Mouse (Mus musculus) heart, adult 18-20 months (tissue): Measurements from ENCODE around the gene Timm22. TPM values are rescaled to one million over a fixed set of nuclear protein-coding genes. Genes with fewer than 3 reads are reported as not detected.

Experiments
- DNase-seq, 2 experiments: peaks; one replicate each; pipeline ENCODE4 v3.0.0; 2021 to 2022; ENCODE audit warnings: mixed read lengths in 1 of 2
- total RNA-seq, 2 experiments: library from RNA; stranded (reverse); gene quantifications; 2 replicates each; pipeline ENCODE4 v1.2.3; 2021

Gene Timm22
- total RNA-seq, 2 experiments from 2014 or later: 44.0 to 51.4 TPM

DNA sequence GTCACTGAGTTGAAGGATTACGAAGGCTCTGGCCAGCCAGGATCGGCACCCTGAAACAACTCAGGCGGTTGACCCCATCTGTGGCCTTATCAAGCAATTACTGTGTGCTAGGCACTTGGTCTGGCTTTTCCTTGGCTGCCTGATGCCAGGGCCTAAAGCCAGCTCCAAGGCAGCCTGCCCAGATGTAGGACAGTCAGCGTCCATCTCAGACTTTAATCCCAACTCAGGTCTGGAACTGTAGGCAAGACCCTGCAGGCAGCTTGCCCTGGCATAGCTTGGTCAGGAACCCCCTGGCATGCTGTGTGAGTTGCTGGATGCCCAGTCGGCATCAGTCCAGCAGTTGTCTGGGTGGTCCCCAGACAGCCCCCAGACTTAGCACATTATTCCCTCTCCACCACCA, 29.3 kb downstream of the Timm22 start:
- peak; percentile 50 to 58 for DNase-seq

DNA sequence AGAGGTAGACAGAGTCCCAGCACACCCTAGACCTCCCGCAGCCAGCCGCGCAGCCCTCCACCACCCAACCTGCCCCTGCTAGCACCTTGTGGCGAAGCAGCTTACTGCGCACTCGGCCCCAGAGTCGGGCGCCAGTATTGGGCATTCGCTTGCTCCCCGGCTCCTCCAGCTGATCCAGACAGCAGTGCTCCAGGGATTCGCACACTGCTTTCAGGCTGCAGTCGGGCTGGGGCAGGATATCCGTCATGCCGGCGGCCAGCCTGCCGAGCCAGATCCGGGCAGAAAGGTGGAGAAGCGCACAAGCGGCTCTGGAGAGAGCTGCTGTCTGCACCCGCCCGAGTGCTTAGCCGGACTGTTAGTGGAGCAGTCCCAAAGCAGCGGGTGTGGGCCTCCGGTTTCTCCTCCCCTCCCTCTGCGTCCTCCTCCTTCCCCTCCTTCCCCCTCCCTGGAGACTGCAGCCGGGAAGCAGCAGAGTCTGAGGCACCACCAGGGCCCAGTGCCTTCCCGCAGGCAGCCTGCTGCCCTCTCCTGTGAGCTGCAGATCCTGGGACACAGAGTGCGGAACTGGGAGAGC, 30.2 kb downstream of the Timm22 start:
- DNase-seq: peak; percentile 75 to 84

DNA sequence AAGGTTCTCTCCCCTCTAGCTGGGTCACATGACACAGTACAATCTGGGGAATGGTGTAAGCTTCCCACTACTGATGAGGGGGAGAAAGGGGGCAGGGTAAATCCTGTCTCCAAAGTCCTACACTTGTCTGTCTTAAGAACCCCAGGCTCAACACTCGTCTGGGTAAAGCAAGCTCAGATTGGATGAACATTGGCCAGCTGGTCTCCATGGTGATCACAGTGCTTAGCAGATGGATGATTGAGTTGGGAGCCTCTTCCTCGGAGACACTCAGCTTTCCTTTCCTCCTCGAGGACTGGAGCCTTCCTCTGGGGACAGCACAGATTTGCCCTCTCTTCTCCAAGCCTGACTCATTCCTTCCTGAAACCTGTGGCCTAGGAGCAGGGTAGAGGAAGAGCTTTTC, 32.9 kb downstream of the Timm22 start:
- no peak for DNase-seq

DNA sequence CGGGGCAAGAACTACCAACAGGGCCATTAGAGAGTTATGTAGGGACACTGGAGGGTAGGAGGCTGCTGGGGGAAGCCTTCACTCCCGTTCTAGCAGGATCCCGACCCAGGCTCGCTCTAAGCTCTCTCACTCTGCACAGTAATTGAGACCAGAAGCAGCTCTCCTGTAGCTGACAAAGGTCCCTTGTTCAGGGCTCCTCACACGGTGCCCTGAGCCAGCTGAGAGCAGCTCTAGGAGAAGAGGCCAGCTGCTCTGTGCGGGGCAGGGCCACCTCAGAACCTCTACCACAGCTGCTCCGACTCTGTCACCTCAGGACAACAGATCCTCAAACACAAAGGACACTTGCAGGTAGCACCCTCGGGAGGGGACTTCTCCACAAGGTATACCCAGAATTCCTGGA, 38.7 kb downstream of the Timm22 start:
- no peak for DNase-seq

DNA sequence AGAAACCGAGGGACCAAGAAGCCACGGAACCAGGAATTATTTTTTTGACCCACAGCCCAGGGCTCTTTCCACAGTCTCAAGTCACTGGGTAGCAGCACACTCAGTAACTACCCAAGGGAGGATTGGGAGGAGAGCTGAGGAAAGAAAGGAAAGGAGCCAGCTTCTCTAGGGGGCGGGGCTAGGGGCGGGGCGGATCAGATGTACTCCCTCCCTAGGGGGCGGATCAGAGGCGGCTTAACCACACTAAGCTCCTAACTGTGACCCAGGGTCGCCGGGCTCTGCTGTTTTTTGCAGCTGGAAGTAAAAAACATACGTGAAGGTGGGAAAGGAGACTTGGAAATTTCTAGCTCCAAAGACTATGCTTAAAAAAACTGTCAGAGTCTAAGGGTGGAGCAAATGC, 39.5 kb downstream of the Timm22 start:
- no peak for DNase-seq

DNA sequence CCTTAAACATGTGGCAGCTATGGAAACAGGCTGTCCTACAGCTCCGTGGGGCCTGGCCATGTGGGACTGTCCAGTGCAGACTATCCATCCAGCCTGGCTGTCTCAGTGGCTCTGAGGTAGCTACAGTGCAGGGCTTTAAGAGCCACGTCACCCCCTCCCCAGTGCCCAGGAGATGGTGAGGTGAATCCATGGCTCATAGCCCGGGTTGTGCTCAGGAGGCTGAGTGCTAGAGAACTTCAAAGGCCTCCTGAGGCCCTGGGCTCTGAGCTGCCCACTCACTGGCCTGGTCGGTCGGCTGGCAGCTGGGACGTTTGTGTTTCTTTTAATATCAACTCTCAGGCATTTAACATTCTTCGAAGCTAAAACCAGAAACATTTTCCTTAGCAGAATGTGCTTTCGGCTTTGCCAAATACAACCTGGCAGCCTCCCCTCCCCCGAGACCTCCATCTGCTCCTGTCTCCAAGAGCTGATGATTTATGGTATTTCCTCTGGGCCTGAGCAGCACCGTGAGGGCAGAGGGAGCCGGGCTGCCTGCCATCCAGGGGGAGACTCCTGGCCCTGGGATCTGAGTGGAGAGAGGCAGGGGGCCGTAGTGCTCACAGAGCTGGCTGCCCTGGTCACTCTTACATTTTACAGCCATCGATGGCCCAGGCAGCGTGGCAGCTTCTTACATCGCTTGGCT, 42.9 kb downstream of the Timm22 start:
- DNase-seq: peak; percentile 64 to 71

DNA sequence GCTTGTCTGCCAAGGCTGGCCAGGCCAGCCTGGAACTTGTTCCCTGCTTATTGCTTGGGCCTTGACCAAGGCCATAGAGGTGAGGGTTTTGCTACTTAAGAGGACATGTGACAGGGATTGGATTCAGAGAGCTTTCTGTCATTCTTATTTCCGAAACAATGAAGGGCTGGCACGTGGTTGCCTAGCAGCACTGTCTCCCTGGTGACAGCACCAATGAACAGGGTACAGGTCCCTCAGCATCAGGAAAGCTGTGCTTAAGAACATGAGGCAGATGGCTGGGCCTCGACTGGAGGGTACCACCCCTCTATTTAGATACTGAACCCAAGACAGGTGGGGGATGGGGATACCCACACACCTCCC, 43.4 kb downstream of the Timm22 start:
- DNase-seq: no peak

DNA sequence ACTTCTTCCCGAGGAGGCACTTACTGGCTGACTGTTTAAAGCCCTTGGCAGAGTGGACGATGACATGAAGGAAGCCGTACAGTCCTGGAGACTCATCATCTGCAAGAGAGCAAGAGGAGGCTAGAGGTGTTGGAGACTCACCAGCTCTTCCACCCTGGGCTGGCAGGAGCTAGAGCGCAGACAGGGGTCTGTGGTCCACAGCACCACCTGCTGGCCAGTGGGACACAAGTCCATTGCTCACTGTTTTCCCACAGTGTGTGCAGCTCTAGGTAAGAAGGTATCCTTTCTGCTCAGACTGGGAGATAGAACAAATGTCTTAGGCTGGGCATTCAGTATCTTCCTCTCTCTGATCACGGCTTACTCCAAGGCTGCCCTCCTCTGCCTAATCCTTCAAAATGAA, 47.7 kb downstream of the Timm22 start:
- DNase-seq: peak; percentile 67 to 82

DNA sequence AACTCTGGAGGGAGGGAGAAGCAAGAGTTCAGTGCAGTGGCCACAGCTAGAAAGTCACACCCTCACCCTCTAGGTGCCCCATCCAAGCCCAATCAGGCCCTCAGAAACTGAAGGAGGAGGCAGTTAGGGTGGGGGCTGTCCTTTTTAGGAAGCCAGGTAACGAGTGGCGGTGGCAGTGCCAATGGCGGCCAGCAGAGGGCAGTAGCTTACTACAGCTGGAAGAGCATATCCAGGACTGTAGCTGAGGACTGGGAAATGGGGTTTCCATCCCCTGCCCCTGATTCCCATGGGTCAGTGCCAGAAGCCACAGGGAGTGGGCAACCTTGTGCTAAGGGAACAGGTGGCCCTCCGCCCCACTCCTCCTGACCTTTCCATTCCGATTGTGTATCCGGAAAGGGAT, 49.5 kb downstream of the Timm22 start:
- peak; percentile 78 to 94 for DNase-seq

DNA sequence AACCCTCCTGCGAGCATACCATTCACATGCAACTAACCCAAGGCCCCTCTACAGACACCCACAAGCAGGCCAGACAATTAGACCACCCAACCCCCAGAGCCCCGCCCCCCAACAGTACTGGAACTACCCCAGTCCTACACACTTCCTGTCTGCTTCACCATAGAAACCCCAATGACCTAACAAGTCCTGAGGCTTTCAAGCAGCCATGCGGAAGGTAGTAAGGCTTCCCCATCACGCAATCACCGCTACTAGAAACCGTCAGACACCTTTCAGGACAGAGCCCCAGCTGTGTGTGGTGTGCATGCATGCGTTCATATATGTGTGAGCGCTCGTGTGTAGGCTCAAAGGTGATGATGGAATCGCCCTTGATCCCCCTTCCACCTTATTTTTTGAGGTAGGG, 50.1 kb downstream of the Timm22 start:
- no peak for DNase-seq

DNA sequence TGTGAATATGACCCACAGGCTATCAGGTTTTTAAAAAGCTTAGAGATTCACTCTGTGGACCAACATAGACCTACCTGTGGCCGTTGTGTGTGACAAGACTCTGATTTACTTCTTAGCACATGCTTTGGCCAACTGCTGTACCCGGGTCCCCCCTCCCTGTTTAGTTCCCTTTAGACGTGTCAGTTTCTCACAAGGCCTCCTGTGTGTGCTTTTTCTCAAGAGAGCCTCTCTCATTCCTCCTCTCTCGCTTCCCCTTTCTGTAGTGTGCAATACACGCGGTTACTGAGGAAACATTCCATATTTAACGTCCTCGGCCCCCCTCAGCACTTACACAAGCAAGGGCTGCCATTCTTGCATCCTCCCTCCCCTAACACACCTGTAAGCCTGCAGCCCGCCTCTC, 52.0 kb downstream of the Timm22 start:
- no peak for DNase-seq

DNA sequence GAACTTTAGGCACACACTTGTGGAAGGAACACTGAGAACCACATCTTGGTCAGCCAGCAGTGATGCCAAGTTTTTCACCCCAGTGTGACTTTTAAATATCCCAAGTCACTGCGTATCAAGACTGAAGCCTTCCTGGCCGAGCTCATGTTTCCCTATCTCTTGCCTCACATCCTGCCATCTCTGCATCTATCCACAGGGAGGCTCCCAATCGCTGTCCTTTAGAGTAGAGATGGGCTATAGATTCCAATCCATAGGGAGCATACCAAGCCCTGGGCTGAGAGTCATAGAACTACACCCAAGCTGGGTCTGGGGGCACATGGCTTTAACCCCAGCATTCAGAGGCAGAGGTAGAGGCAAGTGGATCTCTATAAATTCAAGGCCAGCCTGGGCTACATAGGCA, 52.7 kb downstream of the Timm22 start:
- no peak for DNase-seq

DNA sequence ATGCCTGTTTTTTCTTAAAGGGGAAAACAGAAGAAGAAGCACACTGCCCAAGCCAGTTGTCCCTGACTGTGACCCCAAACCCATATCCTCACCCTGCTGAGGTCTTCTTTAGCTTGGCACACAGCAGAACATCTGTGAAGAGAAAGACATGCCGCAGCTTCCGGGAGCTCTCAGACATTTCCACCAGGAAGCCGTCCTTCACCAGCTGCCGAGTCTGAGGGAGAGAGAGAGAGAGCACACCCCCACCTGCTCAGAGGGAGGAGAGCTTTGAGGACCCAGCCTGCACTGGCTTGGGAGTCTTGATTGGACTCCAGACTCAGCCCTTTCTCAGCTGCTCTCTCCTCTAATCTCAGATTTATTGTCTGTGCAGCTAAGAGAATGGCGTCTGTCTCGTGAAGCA, 54.4 kb downstream of the Timm22 start:
- no peak for DNase-seq

DNA sequence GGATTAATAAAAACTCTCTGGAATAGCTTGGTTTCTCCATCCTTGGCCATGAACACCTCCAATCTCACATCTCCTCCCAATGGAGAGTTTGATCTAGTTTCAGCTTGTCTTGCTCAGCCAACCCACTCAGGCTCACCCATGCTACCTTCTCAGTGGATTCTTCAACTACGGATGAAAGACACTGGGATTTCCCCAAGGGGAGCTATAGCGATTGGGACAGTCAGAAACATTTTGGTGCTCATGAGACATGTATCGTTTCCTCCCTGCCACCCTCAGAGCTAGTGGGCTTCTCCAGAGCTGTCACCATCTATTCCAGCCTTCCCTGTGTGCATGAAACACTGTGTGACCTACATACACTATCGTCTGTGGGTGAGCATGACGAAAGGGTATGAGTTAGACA, 54.9 kb downstream of the Timm22 start:
- no peak for DNase-seq

DNA sequence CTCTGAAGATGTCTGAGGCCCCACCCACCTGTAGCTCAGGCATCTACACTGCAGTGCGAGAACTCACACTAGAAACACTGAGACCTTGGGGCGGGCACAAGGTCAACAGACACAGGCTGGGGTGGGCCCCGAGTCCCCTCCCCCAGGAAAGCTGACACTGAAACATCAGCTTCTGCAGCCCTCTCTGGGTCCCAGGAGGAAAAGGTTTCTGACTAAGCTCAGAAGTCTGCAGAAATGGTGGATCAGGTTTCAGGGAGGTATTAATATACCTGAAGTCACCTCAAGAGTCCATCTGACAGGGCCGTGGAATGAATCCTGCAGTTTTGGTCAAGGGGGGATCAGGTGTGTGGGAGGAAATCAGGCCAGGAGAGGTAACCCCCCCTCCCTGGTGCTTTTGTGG, 59.1 kb downstream of the Timm22 start:
- DNase-seq: no peak

Other genes starting within 250 kb of the Timm22 start
- gene Vps53, start 227.3 kb upstream of the Timm22 start, total RNA-seq: 10 to 100 TPM; 25.5 to 26.9 TPM
- gene Fam57a, start 227.3 kb upstream of the Timm22 start, total RNA-seq: 1 to 10 TPM; 3.5 to 3.8 TPM
- under 1 TPM; 0.50 to 0.90 TPM for gene Dbil5, start 189.3 kb upstream of the Timm22 start, total RNA-seq
- gene Gemin4, start 189.3 kb upstream of the Timm22 start, total RNA-seq: 1 to 10 TPM; 3.2 to 4.3 TPM
- 10 to 100 TPM; 24.6 to 27.4 TPM for gene Mrm3, start 163.2 kb upstream of the Timm22 start, total RNA-seq
- 10 to 100 TPM; 40.3 to 44.6 TPM for gene Glod4, start 163.2 kb upstream of the Timm22 start, total RNA-seq
- 10 to 100 TPM; 13.5 to 17.8 TPM for gene Nxn, start 7.8 kb upstream of the Timm22 start, total RNA-seq
- 10 to 100 TPM; 24.8 to 29.7 TPM for gene Abr, start 215.4 kb downstream of the Timm22 start, total RNA-seq